Mouse (Mus musculus) bone marrow, adult 2 months (tissue): ENCODE measurements around the gene Mapkapk2.

ENCODE experiments used
- CTCF ChIP-seq: fragments of 200-500 bp; IDR thresholded peaks from 2 replicates; pipeline ENCODE4 v1.5.1; 2011; ENCODE audit warnings: low read length, control low read depth; ENCODE audit not compliant: control insufficient read depth, insufficient read depth
- POLR2A ChIP-seq: fragments of 200-500 bp; IDR thresholded peaks from 2 replicates; pipeline ENCODE4 v1.6.1; 2011; ENCODE audit warnings: low read depth, mild to moderate bottlenecking, control low read depth, low read length, borderline replicate concordance; ENCODE audit not compliant: control insufficient read depth

DNA sequence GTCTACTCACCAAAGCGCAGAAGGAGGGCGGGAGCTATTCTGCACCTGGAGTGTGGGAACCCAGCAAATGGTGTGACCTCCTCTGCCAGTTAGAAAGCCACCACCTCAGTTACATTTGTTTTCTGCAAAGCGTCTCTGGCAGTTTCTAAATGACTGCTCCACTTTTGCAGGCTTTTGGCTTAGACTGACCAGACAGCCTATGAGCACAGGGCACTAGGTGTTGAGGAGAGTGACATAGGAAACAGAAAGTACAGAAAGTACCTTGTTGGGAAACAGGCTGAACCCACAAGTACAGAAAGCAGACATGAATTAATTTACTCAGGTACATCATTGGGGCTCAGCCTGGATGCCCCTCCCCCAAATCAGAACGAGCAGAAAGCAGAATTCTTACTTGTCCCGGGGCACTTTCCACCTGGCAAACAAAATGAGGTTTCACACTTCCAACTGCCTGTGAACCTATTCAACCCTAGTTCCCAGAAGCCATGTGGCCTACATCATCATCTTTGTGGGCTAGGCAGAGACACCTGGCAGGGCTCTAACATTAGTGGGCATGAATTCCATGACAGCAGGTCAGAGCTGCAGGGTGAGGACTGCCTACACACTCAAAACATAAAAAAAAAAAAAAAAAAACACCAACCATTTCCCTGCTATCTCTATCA, 74.9 kb downstream of the Mapkapk2 start:
- TF ChIP-seq CTCF (no peak), POLR2A (no peak)
